Mouse (Mus musculus): Measurements from ENCODE around the gene Fbxo34. TPM values are rescaled to one million over a fixed set of nuclear protein-coding genes. Genes with fewer than 3 reads are reported as not detected.

Gene Fbxo34
- polyA plus RNA-seq, 1 experiment = 4.2 TPM

GRCm38 (mm10) chr14:47432987-47433386 is 17.2 kb upstream of the Fbxo34 start:
- no peak overlapping the region for H3K4me3 ChIP-seq (replicated peaks)
- no peaks in the 10 kb centered on the region for H3K9me3 ChIP-seq
- H3K4me1 ChIP-seq = no peaks in the 10 kb centered on the region
- TF ChIP-seq FLI1 (IDR thresholded peaks at IDR 0.05; ENCODE audit: low read length) = no peak
- no peak for TF ChIP-seq GATA1 (IDR thresholded peaks at IDR 0.05; ENCODE audit: borderline replicate concordance, low read length)
- no peaks in the 10 kb centered on the region for H3K27me3 ChIP-seq (replicated peaks)
- no peaks in the 10 kb centered on the region for H3K36me3 ChIP-seq (replicated peaks; ENCODE audit: low read length)

GRCm38 (mm10) chr14:47438947-47439346 is 11.3 kb upstream of the Fbxo34 start:
- Histone ChIP-seq H3K36me3 (replicated peaks; ENCODE audit: low read length) (no peaks in the 10 kb centered on the region), H3K9me3 (peaks cover 5% of the 10 kb centered on the region; the same call in 1 of the 2 replicates), H3K27me3 (replicated peaks) (peaks cover 1% of the 10 kb centered on the region), H3K4me3 (replicated peaks) (no peak overlapping the region), H3K4me1 (peaks cover 3% of the 10 kb centered on the region; the same call in 1 of the 2 replicates)
- TF ChIP-seq GATA1 (IDR thresholded peaks at IDR 0.05; ENCODE audit: borderline replicate concordance, low read length) (no peak), FLI1 (IDR thresholded peaks at IDR 0.05; ENCODE audit: low read length) (no peak)

DNA sequence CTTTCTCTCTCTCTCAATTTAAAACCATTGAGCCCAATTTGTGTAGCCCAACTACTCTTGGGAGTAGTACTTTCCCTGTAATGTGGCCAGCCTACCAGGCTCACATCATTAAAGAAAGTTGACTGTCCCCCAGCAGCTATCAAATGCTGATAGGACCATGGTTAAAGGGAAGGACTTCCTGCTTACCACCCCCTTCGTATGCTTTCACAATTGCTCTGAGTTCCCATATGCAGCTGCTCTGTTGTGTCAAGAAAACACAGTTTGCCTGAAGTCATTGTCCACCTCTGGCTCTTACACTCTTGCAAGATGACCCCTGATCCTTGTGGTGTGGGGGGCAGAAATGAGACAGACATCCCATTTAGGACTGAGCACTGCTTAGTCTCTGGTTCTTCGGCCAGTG is 5.3 kb upstream of the Fbxo34 start:
- Histone ChIP-seq H3K36me3 (replicated peaks; ENCODE audit: low read length) (no peaks in the 10 kb centered on the region), H3K4me1 (peaks cover 11% of the 10 kb centered on the region), H3K27me3 (replicated peaks) (peaks cover 1% of the 10 kb centered on the region), H3K9me3 (peaks cover 12% of the 10 kb centered on the region; the same call in 1 of the 2 replicates), H3K4me3 (replicated peaks) (peak overlapping the region; percentile 72)
- TF ChIP-seq FLI1 (IDR thresholded peaks at IDR 0.05; ENCODE audit: low read length) (no peak), GATA1 (IDR thresholded peaks at IDR 0.05; ENCODE audit: borderline replicate concordance, low read length) (no peak)

DNA sequence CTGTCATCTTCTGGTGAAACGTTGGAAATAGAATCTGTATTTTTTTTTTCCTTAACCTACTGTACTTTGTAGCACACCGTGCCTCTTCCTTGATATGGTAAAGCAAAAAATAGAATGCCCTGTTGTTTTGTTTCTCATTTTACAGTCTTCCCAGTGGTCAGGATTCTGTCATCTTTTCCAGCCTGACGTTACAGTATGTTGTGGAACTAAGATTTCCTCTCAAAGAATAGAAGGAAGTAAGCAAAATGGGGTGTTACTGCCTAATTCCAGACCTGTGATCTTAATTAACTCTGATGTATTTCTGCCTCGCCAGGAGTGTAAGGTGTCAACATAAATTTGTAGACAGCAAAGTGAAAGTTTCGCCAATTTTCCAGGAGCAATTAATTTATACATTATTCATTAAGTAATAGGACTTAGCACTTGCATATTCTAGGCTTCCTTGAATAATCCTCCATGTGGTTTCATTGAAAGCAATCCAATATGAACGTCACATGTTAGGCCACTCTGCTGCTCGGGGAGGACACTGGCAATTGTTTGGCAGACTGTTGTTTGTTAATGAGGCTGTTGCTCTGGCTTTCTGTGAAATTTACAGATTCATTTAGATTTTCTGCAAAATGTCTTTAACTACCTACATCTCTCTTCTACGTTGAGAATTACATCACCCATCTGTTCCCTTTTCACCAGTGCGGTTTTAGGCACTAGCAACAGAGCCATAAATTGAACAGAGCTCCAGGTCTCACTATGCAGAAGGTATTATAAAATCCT is 4.7 kb upstream of the Fbxo34 start:
- no peaks in the 10 kb centered on the region for H3K36me3 ChIP-seq (replicated peaks; ENCODE audit: low read length)
- TF ChIP-seq GATA1 (IDR thresholded peaks at IDR 0.05; ENCODE audit: borderline replicate concordance, low read length) (no peak), FLI1 (IDR thresholded peaks at IDR 0.05; ENCODE audit: low read length) (no peak)
- H3K4me3 ChIP-seq (replicated peaks) = peak overlapping the region; percentile 72
- H3K27me3 ChIP-seq (replicated peaks) = peaks cover 1% of the 10 kb centered on the region
- H3K9me3 ChIP-seq = peaks cover 12% of the 10 kb centered on the region; the same call in 1 of the 2 replicates
- H3K4me1 ChIP-seq = peaks cover 11% of the 10 kb centered on the region

- TF ChIP-seq FLI1 (IDR thresholded peaks at IDR 0.05; ENCODE audit: low read length) (no peak), GATA1 (IDR thresholded peaks at IDR 0.05; ENCODE audit: borderline replicate concordance, low read length) (no peak)
- H3K36me3 ChIP-seq (replicated peaks; ENCODE audit: low read length) = no peaks in the 10 kb centered on the region
- H3K4me3 ChIP-seq (replicated peaks) = no peak overlapping the region
- H3K9me3 ChIP-seq = no peaks in the 10 kb centered on the region
- peaks cover 20% of the 10 kb centered on the region for H3K27me3 ChIP-seq (replicated peaks)
- H3K4me1 ChIP-seq = no peaks in the 10 kb centered on the region
Observed at GRCm38 (mm10) chr14:47459556-47459955, 9.3 kb downstream of the Fbxo34 start.

GRCm38 (mm10) chr14:47461997-47462396 is 11.8 kb downstream of the Fbxo34 start:
- no peak for TF ChIP-seq FLI1 (IDR thresholded peaks at IDR 0.05; ENCODE audit: low read length)
- no peak for TF ChIP-seq GATA1 (IDR thresholded peaks at IDR 0.05; ENCODE audit: borderline replicate concordance, low read length)
- Histone ChIP-seq H3K4me3 (replicated peaks) (no peak overlapping the region), H3K27me3 (replicated peaks) (peaks cover 34% of the 10 kb centered on the region)

GRCm38 (mm10) chr14:47462453-47462852 is 12.2 kb downstream of the Fbxo34 start:
- Histone ChIP-seq H3K4me1 (no peaks in the 10 kb centered on the region), H3K36me3 (replicated peaks; ENCODE audit: low read length) (no peaks in the 10 kb centered on the region), H3K27me3 (replicated peaks) (peaks cover 34% of the 10 kb centered on the region), H3K4me3 (replicated peaks) (no peak overlapping the region), H3K9me3 (no peaks in the 10 kb centered on the region)
- TF ChIP-seq FLI1 (IDR thresholded peaks at IDR 0.05; ENCODE audit: low read length) (no peak), GATA1 (IDR thresholded peaks at IDR 0.05; ENCODE audit: borderline replicate concordance, low read length) (no peak)

More at GRCm38 (mm10) chr14:47461997-47462396, 11.8 kb downstream of the Fbxo34 start:
- Histone ChIP-seq H3K9me3 (no peaks in the 10 kb centered on the region), H3K4me1 (no peaks in the 10 kb centered on the region), H3K36me3 (replicated peaks; ENCODE audit: low read length) (no peaks in the 10 kb centered on the region)

GRCm38 (mm10) chr14:47462877-47463460 is 12.7 kb downstream of the Fbxo34 start:
- Histone ChIP-seq H3K9me3 (no peaks in the 10 kb centered on the region), H3K4me3 (replicated peaks) (no peak overlapping the region), H3K4me1 (no peaks in the 10 kb centered on the region), H3K36me3 (replicated peaks; ENCODE audit: low read length) (no peaks in the 10 kb centered on the region), H3K27me3 (replicated peaks) (peaks cover 37% of the 10 kb centered on the region)
- TF ChIP-seq FLI1 (IDR thresholded peaks at IDR 0.05; ENCODE audit: low read length) (no peak), GATA1 (IDR thresholded peaks at IDR 0.05; ENCODE audit: borderline replicate concordance, low read length) (no peak)

GRCm38 (mm10) chr14:47464426-47464825 is 14.2 kb downstream of the Fbxo34 start:
- Histone ChIP-seq H3K27me3 (replicated peaks) (peaks cover 35% of the 10 kb centered on the region), H3K4me1 (no peaks in the 10 kb centered on the region), H3K4me3 (replicated peaks) (no peak overlapping the region), H3K9me3 (no peaks in the 10 kb centered on the region), H3K36me3 (replicated peaks; ENCODE audit: low read length) (no peaks in the 10 kb centered on the region)
- TF ChIP-seq FLI1 (IDR thresholded peaks at IDR 0.05; ENCODE audit: low read length) (no peak), GATA1 (IDR thresholded peaks at IDR 0.05; ENCODE audit: borderline replicate concordance, low read length) (no peak)
